Mouse (Mus musculus) liver, embryonic 11.5 days (tissue): Measurements from ENCODE around the gene Aldh3b2. TPM values are rescaled to one million over a fixed set of nuclear protein-coding genes. Genes with fewer than 3 reads are reported as not detected.
"Not testable (repeated sequence)": the region's sequence is repeated elsewhere in the genome, so short reads cannot be mapped to it uniquely, and the experiment has no call there.

ENCODE experiments used
- ATAC-seq: fragments of 200-750 bp; cut with Nextera tagmentation; replicated peaks from 2 replicates; pipeline ENCODE4 v1.8.0; 2017; ENCODE audit warnings: moderate number of reproducible peaks, mild to moderate bottlenecking, moderate TSS enrichment, moderate library complexity; ENCODE audit not compliant: low FRiP score
- DNase-seq: peaks from one replicate; pipeline ENCODE4 v3.0.0-alpha.2; 2017; ENCODE audit warnings: low spot score
- H3K27ac ChIP-seq: fragments of 300-500 bp; sonication (generic); 2 replicates; pipeline ENCODE4 v1.5.1; 2014; ENCODE audit warnings: mild to moderate bottlenecking, low read depth, low read length, control low read depth
- H3K27me3 ChIP-seq: fragments of 300-500 bp; sonication (generic); replicated peaks from 2 replicates; pipeline ENCODE4 v1.6.1; 2014; ENCODE audit warnings: low read length, mixed read lengths; ENCODE audit not compliant: control insufficient read depth, insufficient read depth
- H3K36me3 ChIP-seq: fragments of 300-500 bp; sonication (generic); 2 replicates; pipeline ENCODE4 v1.6.1; 2014; ENCODE audit warnings: mild to moderate bottlenecking, low read length, moderate library complexity, mixed read lengths; ENCODE audit not compliant: control insufficient read depth, insufficient read depth
- H3K4me1 ChIP-seq: fragments of 300-500 bp; sonication (generic); replicated peaks from 2 replicates; pipeline ENCODE4 v1.6.1; 2014; ENCODE audit warnings: low read length, mixed read lengths; ENCODE audit not compliant: control insufficient read depth, insufficient read depth
- H3K4me2 ChIP-seq: fragments of 300-500 bp; sonication (generic); 2 replicates; pipeline ENCODE4 v1.6.1; 2014; ENCODE audit warnings: mild to moderate bottlenecking, control low read depth, moderate library complexity
- H3K4me3 ChIP-seq: fragments of 300-500 bp; sonication (generic); 2 replicates; pipeline ENCODE4 v1.5.1; 2014; ENCODE audit warnings: low read depth, low read length, control low read depth
- H3K9ac ChIP-seq: fragments of 300-500 bp; sonication (generic); 2 replicates; pipeline ENCODE4 v1.6.1; 2014; ENCODE audit warnings: low read depth, low read length, control low read depth
- H3K9me3 ChIP-seq: fragments of 300-500 bp; sonication (generic); 2 replicates; pipeline ENCODE4 v1.6.1; 2016; ENCODE audit warnings: low read length, inconsistent platforms, mixed read lengths; ENCODE audit not compliant: control insufficient read depth
- WGBS: fragments of 180-500 bp; shearing (Covaris S2); extraction: QIAGEN DNeasy Blood & Tissue Kit; methylation state at CpG from one replicate; pipeline ENCODE4 v1.1.7; 2014; 5-methylcytosine and 5-hydroxymethylcytosine counted together
- polyA plus RNA-seq: library from polyadenylated mRNA; unstranded; fragments of >200 nt; fragmentation: Nextera tagmentation; extraction: Ambion mirVana; gene quantifications from 2 replicates; pipeline ENCODE4 v1.2.1, GENCODE M21; 2014

Gene Aldh3b2
- polyA plus RNA-seq, 1 experiment from 2014 or later, result 0.70 TPM

DNA sequence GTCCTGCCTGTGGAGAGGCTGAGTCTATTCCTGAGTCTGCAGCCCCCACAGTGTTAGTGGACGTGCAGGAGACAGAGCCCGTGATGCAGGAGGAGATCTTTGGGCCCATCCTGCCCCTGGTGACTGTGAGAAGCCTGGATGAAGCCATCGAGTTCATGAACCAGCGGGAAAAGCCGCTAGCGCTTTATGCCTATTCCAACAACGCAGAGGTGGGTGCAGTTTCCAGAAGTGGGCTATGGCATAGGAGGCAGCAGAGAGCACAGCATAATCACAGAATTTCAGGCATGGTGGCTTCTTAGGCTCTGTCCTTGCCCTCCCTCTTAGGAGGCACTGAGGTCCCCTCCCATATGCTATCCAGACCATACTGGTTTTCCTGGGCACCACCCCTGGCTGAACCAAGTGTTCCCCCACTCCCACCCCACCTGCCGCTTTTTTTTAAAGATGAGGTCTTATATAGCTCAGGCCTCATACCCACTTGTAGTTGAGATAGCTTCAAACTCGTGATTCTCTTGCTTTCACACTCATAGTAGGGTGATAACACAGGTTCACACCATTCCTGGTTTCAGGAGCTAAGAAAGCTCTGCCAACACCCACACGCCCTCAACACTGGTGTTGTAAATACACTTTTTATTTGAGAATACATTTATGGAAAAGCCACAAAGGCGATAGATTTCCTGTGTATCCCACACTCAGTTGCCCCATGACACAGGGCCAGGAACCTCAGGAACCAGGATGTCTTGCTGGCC is 5.6 kb upstream of the Aldh3b2 start:
- Histone ChIP-seq H3K9ac (no peak overlapping the region), H3K4me1 (peaks cover 3% of the 10 kb centered on the region), H3K27me3 (no peaks in the 10 kb centered on the region), H3K27ac (no peak overlapping the region), H3K36me3 (no peaks in the 10 kb centered on the region), H3K9me3 (no peaks in the 10 kb centered on the region), H3K4me3 (no peak overlapping the region), H3K4me2 (no peak overlapping the region)
- ATAC-seq (no peak), DNase-seq (no peak)
- 67% methylated on average over 11 of the region's 11 CpGs for WGBS

DNA sequence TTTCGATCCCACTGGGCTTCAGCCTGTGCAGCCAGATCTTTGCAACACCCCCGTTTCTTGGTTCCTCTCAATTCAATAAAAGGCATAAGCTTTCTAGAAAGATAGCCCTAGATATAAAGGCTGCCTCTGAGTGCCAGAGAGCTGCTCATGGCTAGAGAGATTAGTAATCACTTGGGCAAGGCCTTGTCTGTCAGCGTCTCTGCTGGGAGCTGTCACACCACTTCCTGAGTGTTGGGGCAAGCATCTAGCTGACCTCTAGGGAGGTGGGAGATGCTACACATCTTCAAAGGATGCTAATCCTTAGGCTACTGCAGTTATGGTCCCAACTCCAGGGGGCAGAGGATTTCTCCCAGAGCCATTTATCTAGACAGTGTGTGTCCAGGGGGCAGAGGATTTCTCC is 4.9 kb upstream of the Aldh3b2 start:
- no peaks in the 10 kb centered on the region for H3K9me3 ChIP-seq
- no peaks in the 10 kb centered on the region for H3K36me3 ChIP-seq
- no peaks in the 10 kb centered on the region for H3K27me3 ChIP-seq
- H3K4me3 ChIP-seq, result no peak overlapping the region
- H3K9ac ChIP-seq, result no peak overlapping the region
- ATAC-seq (peak; percentile 34; the same call in 1 of the 2 replicates), DNase-seq (no peak)
- 40% methylated on average over 3 of the region's 3 CpGs for WGBS
- no peak overlapping the region for H3K4me2 ChIP-seq
- H3K27ac ChIP-seq, result no peak overlapping the region
- H3K4me1 ChIP-seq, result peaks cover 4% of the 10 kb centered on the region

DNA sequence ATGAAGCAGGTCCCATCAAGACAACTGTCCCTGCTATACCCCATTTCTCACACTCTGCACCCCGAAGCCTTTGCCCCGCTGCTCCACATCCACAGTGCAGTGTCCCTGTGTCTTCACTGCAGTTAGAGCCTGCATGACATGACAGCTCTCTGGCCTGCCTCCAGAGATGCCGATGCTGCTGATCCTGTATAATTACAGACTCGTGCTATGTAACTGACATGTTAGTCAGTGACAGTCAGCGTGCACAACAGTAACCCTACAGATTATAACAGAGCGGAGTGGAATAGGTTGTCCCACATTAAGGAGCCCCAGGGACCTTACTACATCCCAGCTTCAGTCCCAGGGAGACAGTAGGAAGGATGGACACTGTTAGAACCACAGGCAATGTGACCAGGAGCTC is 2.5 kb downstream of the Aldh3b2 start:
- H3K27ac ChIP-seq, DNase-seq, H3K4me3 ChIP-seq: not testable (repeated sequence)

DNA sequence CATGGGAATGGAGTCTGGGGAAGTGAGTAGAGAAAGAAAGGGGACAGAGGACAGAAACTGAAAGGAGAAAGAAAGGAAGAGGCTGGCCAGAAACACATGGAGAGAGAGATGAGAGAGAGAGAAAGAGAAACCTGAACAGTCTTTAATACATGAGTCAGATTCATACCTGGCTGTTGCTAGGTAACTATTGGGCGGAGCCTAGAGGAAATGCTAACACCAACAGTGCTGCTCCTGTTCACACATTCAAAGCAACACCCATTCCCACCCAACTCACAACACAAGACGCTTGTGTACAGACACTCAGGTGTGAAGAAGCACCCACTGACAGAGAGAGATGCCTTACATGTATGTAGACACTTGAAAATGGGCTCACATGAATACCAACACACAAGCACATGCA is 3.7 kb downstream of the Aldh3b2 start:
- H3K9ac ChIP-seq, result no peak overlapping the region
- ATAC-seq (no peak), DNase-seq (no peak)
- H3K4me3 ChIP-seq, result no peak overlapping the region
- no peaks in the 10 kb centered on the region for H3K9me3 ChIP-seq
- no peaks in the 10 kb centered on the region for H3K27me3 ChIP-seq
- no peak overlapping the region for H3K27ac ChIP-seq
- 79% methylated on average over 2 of the region's 2 CpGs for WGBS
- peaks cover 7% of the 10 kb centered on the region for H3K4me1 ChIP-seq
- H3K4me2 ChIP-seq, result no peak overlapping the region
- H3K36me3 ChIP-seq, result no peaks in the 10 kb centered on the region

More for the DNA sequence above, 2.5 kb downstream of the Aldh3b2 start:
- ATAC-seq, H3K9me3 ChIP-seq, H3K27me3 ChIP-seq, H3K36me3 ChIP-seq, H3K4me2 ChIP-seq, H3K9ac ChIP-seq, H3K4me1 ChIP-seq: not testable (repeated sequence)
- WGBS, result 83% methylated on average over 6 of the region's 6 CpGs

DNA sequence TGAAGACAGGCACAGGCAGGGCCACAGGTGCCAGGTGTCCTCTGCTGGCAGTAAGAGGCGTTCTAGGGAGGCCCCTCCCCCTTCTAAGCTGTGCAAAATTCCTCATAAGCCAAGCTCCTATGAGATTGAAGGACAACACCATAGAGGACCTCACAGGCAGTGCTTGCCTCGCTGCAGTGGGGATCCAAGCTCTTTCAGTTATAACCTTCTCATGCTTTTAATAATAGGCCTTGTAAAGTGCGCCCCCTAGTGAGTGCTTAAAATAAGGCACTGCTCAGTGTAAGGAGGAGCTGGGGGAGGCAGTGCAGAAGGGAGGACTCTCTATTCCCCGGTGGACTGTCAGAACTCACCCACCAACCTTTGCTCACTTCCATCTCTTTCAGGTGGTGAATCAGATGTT is 8.2 kb downstream of the Aldh3b2 start:
- H3K4me3 ChIP-seq, result no peak overlapping the region
- WGBS, result 12% methylated on average over 4 of the region's 4 CpGs
- no peaks in the 10 kb centered on the region for H3K9me3 ChIP-seq
- no peaks in the 10 kb centered on the region for H3K27me3 ChIP-seq
- ATAC-seq (peak; percentile 54; the same call in 1 of the 2 replicates), DNase-seq (peak; percentile 58)
- peaks cover 9% of the 10 kb centered on the region for H3K4me1 ChIP-seq
- no peak overlapping the region for H3K4me2 ChIP-seq
- H3K27ac ChIP-seq, result no peak overlapping the region
- no peak overlapping the region for H3K9ac ChIP-seq
- no peaks in the 10 kb centered on the region for H3K36me3 ChIP-seq

DNA sequence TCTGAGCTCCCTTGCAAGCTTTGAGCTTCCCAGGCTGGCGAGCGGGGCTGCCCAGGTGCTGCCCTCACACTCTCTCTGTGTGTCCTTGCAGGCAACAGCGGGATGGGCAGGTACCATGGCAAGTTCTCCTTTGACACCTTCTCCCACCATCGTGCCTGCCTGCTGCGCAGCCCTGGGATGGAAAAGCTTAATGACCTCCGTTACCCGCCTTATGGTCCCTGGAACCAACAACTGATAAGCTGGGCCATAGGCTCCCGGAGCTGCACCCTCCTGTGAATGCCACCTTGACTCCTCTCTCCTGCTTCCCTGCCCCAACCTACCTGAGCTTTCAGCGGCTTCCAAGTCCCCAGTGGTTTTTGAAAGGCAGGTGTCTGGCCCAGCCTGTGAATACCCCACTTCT is 8.8 kb downstream of the Aldh3b2 start:
- Histone ChIP-seq H3K36me3 (no peaks in the 10 kb centered on the region), H3K27me3 (no peaks in the 10 kb centered on the region), H3K9ac (no peak overlapping the region), H3K27ac (no peak overlapping the region), H3K9me3 (no peaks in the 10 kb centered on the region), H3K4me3 (no peak overlapping the region), H3K4me1 (peaks cover 14% of the 10 kb centered on the region), H3K4me2 (no peak overlapping the region)
- DNase-seq (no peak), ATAC-seq (no peak)
- WGBS, result 62% methylated on average over 9 of the region's 9 CpGs

DNA sequence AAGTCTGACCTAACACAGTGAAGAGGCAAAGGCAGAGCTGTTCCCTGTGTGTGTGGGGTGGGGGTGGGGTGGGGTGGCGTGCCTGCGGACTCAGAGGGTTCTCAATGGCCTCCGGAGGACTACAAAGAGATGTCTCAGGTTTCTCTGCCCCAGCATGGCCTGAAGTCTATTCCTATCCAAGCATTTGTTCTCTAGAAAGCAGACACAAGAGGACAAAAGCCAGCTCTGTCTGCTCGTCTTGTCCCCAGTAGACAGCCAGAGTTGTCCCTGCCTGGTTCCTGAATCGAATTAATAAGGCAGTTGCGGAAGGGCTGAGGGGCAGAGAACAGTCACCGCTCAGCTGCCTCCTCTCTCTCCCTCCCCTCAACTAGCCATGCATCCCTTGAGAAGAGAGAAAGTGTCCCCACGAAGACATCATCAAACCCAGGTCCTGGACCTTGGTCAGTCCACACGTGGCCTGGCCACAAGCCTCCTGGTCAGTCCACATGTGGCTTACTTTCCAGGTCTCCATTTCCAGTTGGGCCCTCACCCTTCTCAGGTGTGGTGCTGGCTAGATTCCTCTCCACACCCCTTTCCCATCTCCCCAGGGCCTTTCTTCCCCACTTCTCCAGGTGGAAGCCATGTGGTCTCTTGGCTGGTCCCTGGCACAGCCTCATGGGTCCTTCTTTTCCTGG is 11.5 kb downstream of the Aldh3b2 start:
- WGBS, result 60% methylated on average over 9 of the region's 9 CpGs
- ATAC-seq (no peak), DNase-seq (no peak)
- no peak overlapping the region for H3K4me2 ChIP-seq
- no peaks in the 10 kb centered on the region for H3K27me3 ChIP-seq
- no peak overlapping the region for H3K27ac ChIP-seq
- no peak overlapping the region for H3K9ac ChIP-seq
- no peaks in the 10 kb centered on the region for H3K36me3 ChIP-seq
- no peak overlapping the region for H3K4me3 ChIP-seq
- peaks cover 25% of the 10 kb centered on the region for H3K4me1 ChIP-seq
- H3K9me3 ChIP-seq, result no peaks in the 10 kb centered on the region

DNA sequence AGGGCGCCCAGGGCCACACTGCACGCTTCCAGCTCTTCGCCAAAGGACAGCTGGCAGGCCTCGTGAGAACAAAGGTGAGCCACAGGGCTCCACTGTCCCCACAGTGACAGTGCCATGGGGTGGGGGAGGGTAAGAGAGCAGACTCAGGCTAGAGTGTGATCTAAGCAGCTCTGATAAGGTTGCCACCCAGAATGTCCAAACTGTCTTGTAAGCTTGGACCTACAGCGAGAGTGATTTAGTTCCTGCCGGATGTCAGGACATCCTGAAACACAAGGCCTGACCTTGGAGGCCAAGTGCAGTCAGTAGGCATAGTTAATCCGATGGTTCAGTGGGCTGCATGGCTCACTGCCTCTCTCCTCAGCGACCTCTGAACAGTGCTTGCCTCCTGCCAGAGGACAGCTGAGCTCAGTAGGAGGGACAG is 13.1 kb downstream of the Aldh3b2 start:
- ATAC-seq (0 out of 2 replicates have a peak, but pooled peaks have one; percentile 21), DNase-seq (no peak)
- Histone ChIP-seq H3K4me2 (no peak overlapping the region), H3K4me3 (no peak overlapping the region), H3K9me3 (no peaks in the 10 kb centered on the region), H3K36me3 (no peaks in the 10 kb centered on the region), H3K4me1 (peaks cover 23% of the 10 kb centered on the region), H3K27ac (peak overlapping the region; percentile 61; the same call in 1 of the 2 replicates), H3K27me3 (no peaks in the 10 kb centered on the region), H3K9ac (no peak overlapping the region)
- 26% methylated on average over 8 of the region's 8 CpGs for WGBS
